Mouse (Mus musculus) brain, embryonic 14.5 days (tissue): ENCODE measurements around the gene Ddx25.

Experiments
- CTCF ChIP-seq: fragments of 200-500 bp; IDR thresholded peaks from 2 replicates; pipeline ENCODE4 v1.5.1; 2012; ENCODE audit warnings: inconsistent platforms, mild to moderate bottlenecking, moderate library complexity, borderline replicate concordance; ENCODE audit not compliant: insufficient read depth, insufficient read length; ENCODE audit errors: extremely low read depth
- POLR2A ChIP-seq: fragments of 200-500 bp; IDR thresholded peaks from 2 replicates; pipeline ENCODE4 v1.6.1; 2012; ENCODE audit warnings: mild to moderate bottlenecking, inconsistent platforms, borderline replicate concordance; ENCODE audit not compliant: poor library complexity, insufficient read depth, insufficient read length, severe bottlenecking; ENCODE audit errors: extremely low read depth

- TF ChIP-seq CTCF, result no peak
- no peak for TF ChIP-seq POLR2A
These were observed 19.2 kb downstream of the Ddx25 start for GRCm38 (mm10) chr9:35539001-35539750.
